Mouse (Mus musculus) layer of hippocampus, adult 2 months (tissue): ENCODE results near the gene Ssh1. TPM values are rescaled to one million over a fixed set of nuclear protein-coding genes. Genes with fewer than 3 reads are reported as not detected.
A peak's percentile ranks its signal among the peaks of the same experiment; 100 is the strongest.

Experiments
- DNase-seq, 2 experiments: peaks; one replicate each; pipeline ENCODE4 v3.0.0; 2022; ENCODE audit warnings: low spot score in 2 of 2
- H3K27ac ChIP-seq: fragments of 200-600 bp; 2 replicates; pipeline ENCODE4 v1.8.1; 2022
- H3K4me3 ChIP-seq: fragments of 200-600 bp; 2 replicates; pipeline ENCODE4 v1.8.1; 2022; ENCODE audit warnings: mild to moderate bottlenecking
- CTCF ChIP-seq: fragments of 200-600 bp; conservative IDR thresholded peaks from 2 replicates; pipeline ENCODE4 v1.8.1; 2022; ENCODE audit warnings: antibody characterized with exemption, mild to moderate bottlenecking, moderate library complexity
- total RNA-seq, 2 experiments: library from RNA; stranded (reverse); gene quantifications; 2 replicates each; pipeline ENCODE4 v1.2.3; 2021

Gene Ssh1
- total RNA-seq, 2 experiments from 2014 or later, result 25.8 to 28.1 TPM

DNA sequence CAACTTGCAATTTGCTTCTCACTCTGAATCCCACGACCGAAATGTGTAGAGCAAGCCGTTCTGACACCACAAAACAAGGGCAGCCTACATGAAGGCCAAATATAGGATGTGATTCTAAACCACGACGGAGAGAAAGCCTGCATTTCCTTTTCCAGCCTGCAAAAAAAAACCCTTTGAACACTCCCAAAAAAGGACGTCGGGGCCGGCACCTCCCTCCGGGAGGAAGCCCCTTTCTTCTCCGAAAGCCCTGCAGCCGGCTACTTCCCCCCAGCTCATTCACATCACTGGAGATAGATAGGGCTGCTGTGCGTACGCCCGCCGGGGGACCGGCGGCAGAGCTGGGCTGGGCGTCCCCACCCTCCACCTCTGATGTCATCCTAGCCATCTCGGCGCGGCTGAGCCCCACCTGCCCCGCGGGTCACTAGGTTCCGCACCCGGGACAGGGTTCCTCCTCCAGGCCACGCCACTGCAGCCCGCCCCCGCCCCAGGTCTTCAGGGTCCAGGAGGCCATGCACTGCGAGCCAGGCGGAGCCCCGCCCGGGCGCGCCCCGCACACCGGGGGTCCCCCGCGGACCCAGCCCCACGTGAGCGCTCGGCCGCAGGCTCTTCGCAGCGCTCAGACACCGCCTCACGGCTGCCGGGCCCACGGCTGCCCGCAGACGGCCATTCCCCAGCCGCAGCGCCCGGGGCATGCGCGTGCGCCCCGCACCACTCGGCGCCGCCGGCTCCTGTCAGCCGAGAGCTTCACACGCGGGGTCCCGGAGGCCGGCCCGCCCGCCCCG lies 85.7 kb downstream of the Ssh1 start:
- TF ChIP-seq CTCF, result peak; percentile 38
- H3K4me3 ChIP-seq, result peak overlapping the region; percentile 83
- peak overlapping the region; percentile 95 for H3K27ac ChIP-seq
- peak in 1 of 2 experiments; percentile 41 for DNase-seq

- no peak for TF ChIP-seq CTCF
- peak overlapping the region; percentile 95 for H3K27ac ChIP-seq
- DNase-seq, result no peak
- peak overlapping the region; percentile 83 for H3K4me3 ChIP-seq
Observed at GRCm38 (mm10) chr5:113906958-113907735, 86.5 kb downstream of the Ssh1 start.

- Histone ChIP-seq H3K27ac (no peak overlapping the region), H3K4me3 (no peak overlapping the region)
- no peak for DNase-seq
- TF ChIP-seq CTCF, result no peak
Observed at GRCm38 (mm10) chr5:113904987-113905386, 88.7 kb downstream of the Ssh1 start.

GRCm38 (mm10) chr5:113902983-113903382 lies 90.7 kb downstream of the Ssh1 start:
- TF ChIP-seq CTCF, result no peak
- Histone ChIP-seq H3K27ac (no peak overlapping the region), H3K4me3 (no peak overlapping the region)
- no peak for DNase-seq

DNA sequence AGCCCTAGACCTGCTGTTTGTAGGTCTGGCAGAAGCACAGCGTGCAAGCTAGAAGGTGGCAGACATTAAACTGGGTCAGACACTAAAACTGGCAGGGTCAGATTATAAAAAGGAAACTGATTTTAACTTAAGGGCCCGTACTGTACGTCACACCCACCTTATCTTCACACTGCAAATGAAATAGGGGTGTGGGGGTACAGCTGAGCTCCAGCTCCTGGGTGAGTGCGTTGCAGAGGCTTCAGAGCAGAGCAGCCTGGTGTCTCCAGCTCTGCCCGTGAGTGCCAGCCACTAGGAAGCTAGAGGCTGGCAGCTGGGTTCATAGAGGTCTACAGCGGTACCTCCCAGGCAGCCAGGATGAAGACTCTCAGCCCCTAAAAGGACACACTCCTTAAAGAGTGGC lies 91.7 kb downstream of the Ssh1 start:
- no peak for DNase-seq
- TF ChIP-seq CTCF, result no peak
- Histone ChIP-seq H3K27ac (no peak overlapping the region), H3K4me3 (no peak overlapping the region)

GRCm38 (mm10) chr5:113901074-113901571 lies 92.6 kb downstream of the Ssh1 start:
- TF ChIP-seq CTCF, result no peak
- Histone ChIP-seq H3K4me3 (no peak overlapping the region), H3K27ac (no peak overlapping the region)
- no peak for DNase-seq

GRCm38 (mm10) chr5:113899543-113899942 lies 94.2 kb downstream of the Ssh1 start:
- no peak overlapping the region for H3K27ac ChIP-seq
- TF ChIP-seq CTCF, result no peak
- no peak overlapping the region for H3K4me3 ChIP-seq
- no peak for DNase-seq

DNA sequence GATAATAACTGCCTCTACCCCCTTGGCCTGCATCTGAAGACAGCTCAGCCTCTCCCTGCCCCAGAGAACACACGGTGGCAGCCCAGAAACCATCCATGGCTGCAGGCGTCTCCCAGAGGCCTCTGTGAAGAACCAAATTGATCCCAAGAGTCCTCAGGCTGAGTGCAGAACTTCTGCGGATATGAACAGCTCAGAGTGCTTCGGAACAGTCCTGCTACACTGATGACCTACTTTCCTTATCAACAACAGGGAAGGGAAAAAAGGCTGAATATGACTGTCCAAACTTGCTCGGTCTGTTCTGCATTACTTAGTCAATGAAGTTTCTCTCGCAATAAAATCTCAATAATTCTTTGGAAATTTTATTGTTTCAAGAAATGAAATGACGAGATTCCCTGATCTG lies 101.7 kb downstream of the Ssh1 start:
- Histone ChIP-seq H3K27ac (no peak overlapping the region), H3K4me3 (no peak overlapping the region)
- no peak for TF ChIP-seq CTCF
- no peak for DNase-seq

GRCm38 (mm10) chr5:113890874-113891273 lies 102.8 kb downstream of the Ssh1 start:
- no peak for DNase-seq
- peak overlapping the region; percentile 21; the same call in 1 of the 2 replicates for H3K27ac ChIP-seq
- H3K4me3 ChIP-seq, result no peak overlapping the region
- TF ChIP-seq CTCF, result no peak

DNA sequence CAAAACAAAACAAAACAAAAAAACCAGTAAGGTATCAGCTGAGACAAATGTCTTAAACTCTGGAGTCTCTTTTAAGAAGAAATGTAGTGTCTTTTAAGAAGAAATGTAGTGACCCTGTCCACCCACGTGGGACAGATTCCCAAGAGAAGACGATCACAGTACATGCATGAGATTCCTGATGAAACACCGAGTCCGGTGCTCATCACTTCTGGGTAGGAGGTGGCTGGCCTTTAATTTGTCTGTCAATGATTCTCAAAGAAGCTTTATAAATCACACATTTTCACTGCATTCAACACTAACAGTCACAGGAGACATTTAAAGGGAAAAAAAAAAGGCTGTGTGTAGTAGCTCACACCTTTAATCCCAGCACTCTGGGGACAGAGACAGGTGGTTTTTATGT lies 103.8 kb downstream of the Ssh1 start:
- Histone ChIP-seq H3K4me3 (no peak overlapping the region), H3K27ac (no peak overlapping the region)
- DNase-seq, result no peak
- TF ChIP-seq CTCF, result no peak

DNA sequence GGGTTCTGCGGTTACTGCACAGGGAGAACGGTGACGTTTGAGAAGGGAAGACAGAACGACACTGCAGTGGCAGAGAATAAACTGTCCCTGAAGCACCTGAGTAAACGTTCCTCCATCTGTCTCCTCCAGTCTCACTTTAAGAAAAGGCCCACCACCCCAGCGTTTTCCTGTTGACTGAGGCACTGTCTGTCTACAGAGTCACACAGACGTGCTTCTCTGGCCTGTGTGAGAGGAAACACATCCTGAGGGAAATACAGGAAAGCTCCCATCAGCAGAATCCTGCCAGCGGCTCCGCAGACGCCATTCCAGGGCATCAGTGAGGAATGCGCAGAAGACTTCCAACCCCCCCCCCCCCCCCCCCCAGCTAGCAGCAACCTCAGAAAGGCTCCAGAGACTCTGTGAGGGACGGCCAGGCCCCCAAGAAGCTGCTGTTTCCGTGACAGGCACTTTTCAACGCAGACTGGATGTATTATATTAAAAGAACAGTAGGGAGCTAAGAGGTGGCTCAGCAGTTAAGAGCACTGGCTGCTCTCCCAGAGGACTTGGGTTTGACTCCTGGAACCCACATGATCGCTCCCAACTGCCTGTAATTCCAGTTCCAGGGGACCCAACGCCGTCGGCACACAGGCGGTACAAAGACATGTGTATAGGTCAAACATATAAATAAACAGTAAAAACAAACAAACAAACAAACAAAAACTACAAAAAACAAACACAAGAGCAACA lies 104.3 kb downstream of the Ssh1 start:
- peak overlapping the region; percentile 47; the same call in 1 of the 2 replicates for H3K27ac ChIP-seq
- DNase-seq, result no peak
- TF ChIP-seq CTCF, result no peak
- H3K4me3 ChIP-seq, result no peak overlapping the region

- no peak for DNase-seq
Observed at GRCm38 (mm10) chr5:113888186-113888795, 105.4 kb downstream of the Ssh1 start.

More at GRCm38 (mm10) chr5:113888186-113888795, 105.4 kb downstream of the Ssh1 start:
- no peak for TF ChIP-seq CTCF
- Histone ChIP-seq H3K4me3 (no peak overlapping the region), H3K27ac (peak overlapping the region; percentile 47; the same call in 1 of the 2 replicates)
